Mouse (Mus musculus) hindbrain, embryonic 10.5 days (tissue): Measurements from ENCODE around the gene Ccrl2. TPM values are rescaled to one million over a fixed set of nuclear protein-coding genes. Genes with fewer than 3 reads are reported as not detected.

ENCODE experiments used
- DNase-seq: peaks from one replicate; pipeline ENCODE4 v3.0.0-alpha.2; 2017; ENCODE audit warnings: low spot score
- H3K27ac ChIP-seq: fragments of 300-500 bp; sonication (generic); 2 replicates; pipeline ENCODE4 v1.5.1; 2016; ENCODE audit warnings: mild to moderate bottlenecking, moderate library complexity
- H3K27me3 ChIP-seq: fragments of 300-500 bp; sonication (generic); 2 replicates; pipeline ENCODE4 v1.6.1; 2016; ENCODE audit warnings: mild to moderate bottlenecking; ENCODE audit not compliant: poor library complexity, insufficient read depth, severe bottlenecking
- H3K36me3 ChIP-seq: fragments of 300-500 bp; sonication (generic); 2 replicates; pipeline ENCODE4 v1.6.1; 2016; ENCODE audit warnings: mild to moderate bottlenecking, moderate library complexity
- H3K4me1 ChIP-seq: fragments of 300-500 bp; sonication (generic); replicated peaks from 2 replicates; pipeline ENCODE4 v1.6.1; 2016; ENCODE audit warnings: mild to moderate bottlenecking
- H3K4me3 ChIP-seq: fragments of 300-500 bp; sonication (generic); 2 replicates; pipeline ENCODE4 v1.5.1; 2016; ENCODE audit warnings: mild to moderate bottlenecking, moderate library complexity
- H3K9me3 ChIP-seq: fragments of 300-500 bp; sonication (generic); 2 replicates; pipeline ENCODE4 v1.6.1; 2016; ENCODE audit warnings: mild to moderate bottlenecking, moderate library complexity
- WGBS: fragments of 180-500 bp; shearing (Covaris S2); methylation state at CpG from one replicate; pipeline ENCODE4 v1.1.7; 2016; 5-methylcytosine and 5-hydroxymethylcytosine counted together
- polyA plus RNA-seq: library from polyadenylated mRNA; unstranded; fragments of >200 nt; fragmentation: Nextera tagmentation; extraction: Ambion mirVana; gene quantifications from 2 replicates; pipeline ENCODE4 v1.2.1, GENCODE M21; 2016

The Ccrl2 gene
- 0.70 and 0.76 TPM in 2 replicates for polyA plus RNA-seq

DNA sequence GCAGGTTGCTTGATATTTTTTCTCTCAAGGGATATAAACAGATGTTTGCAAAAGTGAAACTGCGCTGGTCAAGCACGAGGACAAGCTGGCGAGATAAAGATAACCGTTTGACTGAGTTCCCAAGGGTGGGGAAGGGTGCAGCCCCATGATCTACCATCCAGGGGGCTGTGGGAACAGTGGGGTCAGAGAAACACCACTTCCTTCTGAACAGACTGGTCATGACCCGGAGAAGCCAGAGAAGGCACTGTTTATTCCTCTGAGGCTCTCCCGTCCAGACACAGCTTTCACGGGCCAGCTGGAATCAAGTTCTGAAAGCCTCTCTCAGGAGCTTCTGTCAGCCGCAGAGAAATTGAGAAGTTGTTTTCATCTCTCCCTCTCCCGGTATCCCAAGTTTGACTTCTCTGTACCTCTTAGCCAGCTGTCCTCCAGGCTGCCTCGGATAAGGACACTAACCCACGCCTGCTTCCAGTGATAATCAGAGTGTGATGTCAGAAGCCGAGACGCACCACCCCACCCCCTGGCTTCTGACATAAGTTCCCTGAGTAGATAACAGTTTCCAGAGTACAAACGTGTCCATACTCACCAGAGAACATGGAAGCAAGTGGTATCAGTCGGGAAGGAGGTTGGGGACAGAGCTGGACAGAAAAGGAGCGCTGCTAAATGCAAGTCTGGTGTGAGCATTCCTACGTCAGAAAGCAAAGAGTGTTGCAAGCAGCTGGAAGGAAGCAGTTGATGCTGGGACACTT is at the start of gene Ccrl2:
Gene Ccrl2 (minus strand): TSS at position 722 of the 746 bp plus-strand sequence.
- WGBS, result 53% methylated on average over 17 of the region's 17 CpGs
- Histone ChIP-seq H3K4me3 (peak within 1 kb of the TSS; percentile 34), H3K9me3 (no peaks in the 10 kb centered on the region), H3K36me3 (no peaks in the 10 kb centered on the region), H3K4me1 (peaks cover 22% of the 10 kb centered on the region), H3K27me3 (no peaks in the 10 kb centered on the region), H3K27ac (peak within 1 kb of the TSS; percentile 37)
- DNase-seq, result peak; percentile 20

DNA sequence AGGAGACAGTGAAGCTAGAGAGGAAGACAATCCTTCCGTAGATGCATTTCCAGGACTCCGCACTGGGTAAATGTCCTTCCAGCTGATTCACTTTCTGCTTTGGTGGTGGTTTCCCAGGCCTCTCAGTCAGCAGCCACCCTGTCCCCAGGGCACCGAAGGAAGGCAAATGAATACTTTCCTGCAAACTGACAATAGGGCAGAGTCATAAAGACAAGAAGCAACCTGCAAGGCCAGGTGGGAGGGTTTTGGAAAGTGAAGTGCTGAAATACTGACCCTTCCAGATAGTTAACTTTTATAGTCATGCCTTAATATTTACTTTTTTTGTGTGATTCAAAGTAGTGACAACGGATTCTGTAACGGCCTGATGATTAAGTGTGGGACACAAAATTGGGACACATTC is 46.6 kb upstream of the Ccrl2 start:
- WGBS, result 91% methylated on average over 5 of the region's 5 CpGs
- no peaks in the 10 kb centered on the region for H3K36me3 ChIP-seq
- no peak overlapping the region for H3K27ac ChIP-seq
- no peaks in the 10 kb centered on the region for H3K4me1 ChIP-seq
- no peaks in the 10 kb centered on the region for H3K9me3 ChIP-seq
- no peak overlapping the region for H3K4me3 ChIP-seq
- H3K27me3 ChIP-seq, result no peaks in the 10 kb centered on the region
- no peak for DNase-seq

DNA sequence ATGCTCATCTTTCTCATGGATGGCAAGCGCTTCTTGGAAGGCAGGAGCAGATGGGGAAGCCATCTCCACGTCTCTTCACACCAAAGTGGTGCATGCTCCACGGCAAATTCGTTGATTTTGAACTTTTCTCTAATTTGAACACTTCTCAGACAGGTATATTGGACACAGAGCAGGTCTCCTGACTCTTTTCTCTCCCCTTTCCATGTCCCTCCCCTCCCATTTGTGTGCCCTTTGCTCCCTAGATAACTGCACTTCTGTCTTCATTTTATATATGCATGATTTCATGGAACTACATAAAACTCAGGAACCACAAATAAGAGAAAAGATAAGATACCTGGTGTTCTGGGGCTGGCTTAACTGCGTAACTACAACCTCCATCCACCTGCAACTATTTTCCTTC is 46.0 kb upstream of the Ccrl2 start:
- Histone ChIP-seq H3K4me3 (no peak overlapping the region), H3K4me1 (no peaks in the 10 kb centered on the region), H3K9me3 (no peaks in the 10 kb centered on the region), H3K27me3 (no peaks in the 10 kb centered on the region), H3K27ac (no peak overlapping the region), H3K36me3 (no peaks in the 10 kb centered on the region)
- DNase-seq, result no peak
- 84% methylated on average over 5 of the region's 5 CpGs for WGBS

DNA sequence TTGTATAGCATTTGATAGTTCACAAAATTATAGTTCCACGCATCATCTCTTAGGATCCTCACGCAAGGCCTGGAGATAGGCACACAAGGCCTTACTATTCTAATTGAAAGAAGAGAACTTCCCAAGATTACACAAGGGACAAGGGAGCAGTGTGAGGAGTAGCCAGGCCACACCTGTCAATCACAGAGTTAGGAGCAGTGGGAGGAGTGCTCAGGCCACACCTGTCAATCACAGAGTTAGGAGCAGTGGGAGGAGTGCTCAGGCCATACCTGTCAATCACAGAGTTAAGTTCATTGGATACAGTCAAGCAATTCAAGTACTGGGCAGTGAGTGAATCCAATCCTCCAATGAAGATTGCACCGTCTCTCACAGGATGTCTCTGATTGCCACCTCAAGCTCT is 43.1 kb upstream of the Ccrl2 start:
- DNase-seq, result no peak
- 86% methylated on average over 3 of the region's 3 CpGs for WGBS
- H3K9me3 ChIP-seq, result no peaks in the 10 kb centered on the region
- no peak overlapping the region for H3K27ac ChIP-seq
- no peaks in the 10 kb centered on the region for H3K36me3 ChIP-seq
- no peak overlapping the region for H3K4me3 ChIP-seq
- 0 out of 2 replicates have a peak, but pooled peaks cover 4% of the 10 kb centered on the region for H3K4me1 ChIP-seq
- no peaks in the 10 kb centered on the region for H3K27me3 ChIP-seq

DNA sequence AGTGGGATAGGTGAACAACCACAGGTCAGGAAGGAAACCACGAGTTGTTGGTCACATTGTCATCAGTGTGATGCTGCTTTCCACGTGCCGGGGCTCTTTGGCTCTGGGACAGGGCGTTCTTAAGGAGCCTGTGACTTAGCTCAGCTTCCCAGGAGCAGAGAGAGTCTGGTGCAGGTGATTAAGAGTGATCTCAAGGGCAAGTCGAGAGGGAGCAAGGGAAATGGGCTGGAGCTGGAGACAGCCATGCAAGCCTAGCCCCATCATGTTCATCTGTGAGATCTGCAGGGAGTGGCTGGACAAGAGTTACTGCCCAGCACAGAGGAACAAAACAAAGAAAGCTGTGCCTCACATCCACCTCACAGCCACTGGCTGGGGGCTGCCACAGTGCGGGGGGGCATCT is 40.2 kb upstream of the Ccrl2 start:
- Histone ChIP-seq H3K27ac (no peak overlapping the region), H3K9me3 (no peaks in the 10 kb centered on the region), H3K4me3 (no peak overlapping the region), H3K4me1 (0 out of 2 replicates have a peak, but pooled peaks cover 4% of the 10 kb centered on the region), H3K27me3 (no peaks in the 10 kb centered on the region), H3K36me3 (no peaks in the 10 kb centered on the region)
- WGBS, result 72% methylated on average over 6 of the region's 6 CpGs
- DNase-seq, result no peak

DNA sequence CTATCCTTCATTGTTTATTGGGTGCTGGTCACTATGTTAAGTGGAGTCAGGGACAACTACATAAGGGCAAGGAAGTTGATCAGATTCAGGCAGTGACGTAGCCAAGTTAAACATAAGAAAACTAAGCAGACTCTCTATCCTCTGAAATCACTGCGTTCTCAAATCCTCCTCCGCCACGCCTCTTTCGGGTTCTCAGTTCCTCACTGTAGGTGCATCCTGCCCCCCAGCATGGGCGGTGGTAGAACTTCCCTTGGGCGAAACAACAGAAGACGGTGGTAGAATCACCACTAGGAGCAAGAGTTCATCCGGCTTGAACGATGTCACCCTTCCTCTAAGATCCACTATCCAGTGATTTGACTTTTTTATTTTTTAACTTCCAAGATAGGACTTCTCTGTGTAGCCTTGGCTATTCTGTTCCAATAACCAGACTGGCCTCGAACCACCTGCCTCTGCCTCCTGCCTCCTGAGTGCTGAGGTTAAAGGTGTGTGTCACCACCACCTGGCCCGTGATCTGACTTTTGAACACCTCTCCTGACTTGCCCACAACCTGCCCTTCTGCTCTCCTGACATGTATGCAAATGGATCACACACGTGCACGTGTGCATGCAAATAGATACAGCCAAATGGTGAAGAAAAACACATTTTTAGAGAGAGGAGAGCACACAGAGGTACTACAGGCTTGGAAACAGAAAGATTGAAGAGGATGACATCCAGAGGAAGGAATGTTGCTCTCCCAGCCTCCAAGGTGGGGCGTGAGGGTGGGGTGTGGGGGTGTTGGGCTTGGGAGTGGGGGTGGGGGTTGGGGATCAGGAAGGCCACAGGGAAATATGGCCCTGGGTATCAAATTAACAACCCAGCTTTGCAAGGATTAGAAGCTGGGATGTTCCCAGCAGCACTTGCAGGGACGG is 39.4 kb upstream of the Ccrl2 start:
- Histone ChIP-seq H3K4me3 (no peak overlapping the region), H3K9me3 (no peaks in the 10 kb centered on the region), H3K36me3 (no peaks in the 10 kb centered on the region), H3K27ac (no peak overlapping the region), H3K27me3 (no peaks in the 10 kb centered on the region), H3K4me1 (0 out of 2 replicates have a peak, but pooled peaks cover 4% of the 10 kb centered on the region)
- 87% methylated on average over 16 of the region's 16 CpGs for WGBS
- no peak for DNase-seq

DNA sequence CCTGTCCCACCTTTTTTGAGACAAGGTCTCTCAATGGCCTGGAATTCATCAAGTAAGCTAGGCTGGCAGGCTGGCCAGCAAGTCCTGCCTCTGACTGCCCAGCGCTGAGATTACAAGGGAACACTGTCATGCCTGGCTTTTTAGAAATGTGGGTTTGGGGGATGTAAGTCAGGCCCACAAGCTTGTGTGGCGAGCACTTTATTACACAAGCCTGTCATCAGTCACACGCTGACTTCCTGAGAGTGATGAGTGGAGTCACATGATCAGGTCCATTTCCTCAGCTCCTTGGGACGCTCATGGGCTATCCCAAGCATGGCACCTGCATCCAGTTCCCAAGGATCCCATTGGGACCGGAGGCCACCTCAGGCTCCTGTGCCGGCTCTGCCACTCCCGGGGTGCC is 38.4 kb upstream of the Ccrl2 start:
- no peaks in the 10 kb centered on the region for H3K27me3 ChIP-seq
- no peaks in the 10 kb centered on the region for H3K9me3 ChIP-seq
- DNase-seq, result no peak
- H3K4me1 ChIP-seq, result 0 out of 2 replicates have a peak, but pooled peaks cover 4% of the 10 kb centered on the region
- 87% methylated on average over 7 of the region's 7 CpGs for WGBS
- H3K27ac ChIP-seq, result no peak overlapping the region
- H3K4me3 ChIP-seq, result no peak overlapping the region
- H3K36me3 ChIP-seq, result no peaks in the 10 kb centered on the region

DNA sequence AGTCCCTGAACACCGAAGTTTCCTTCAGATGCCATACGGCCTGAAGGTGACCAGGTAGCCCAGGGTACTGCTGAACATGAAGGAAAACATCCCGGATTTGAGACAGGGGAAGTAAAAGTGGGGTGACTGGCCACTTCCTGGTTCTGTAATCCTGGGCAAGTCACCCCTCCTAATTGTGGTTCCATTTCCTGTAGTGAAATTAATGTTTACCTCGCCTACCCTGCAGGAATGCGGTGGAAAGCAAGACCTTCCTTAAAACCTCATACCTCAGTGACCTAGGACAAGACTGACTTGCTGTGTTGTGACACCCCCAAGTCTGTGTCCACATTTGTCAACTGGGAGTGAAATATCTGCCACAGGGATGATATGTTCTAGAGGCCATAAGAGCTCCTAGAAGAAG is 37.3 kb upstream of the Ccrl2 start:
- H3K27ac ChIP-seq, result no peak overlapping the region
- DNase-seq, result no peak
- WGBS, result 85% methylated on average over 5 of the region's 5 CpGs

DNA sequence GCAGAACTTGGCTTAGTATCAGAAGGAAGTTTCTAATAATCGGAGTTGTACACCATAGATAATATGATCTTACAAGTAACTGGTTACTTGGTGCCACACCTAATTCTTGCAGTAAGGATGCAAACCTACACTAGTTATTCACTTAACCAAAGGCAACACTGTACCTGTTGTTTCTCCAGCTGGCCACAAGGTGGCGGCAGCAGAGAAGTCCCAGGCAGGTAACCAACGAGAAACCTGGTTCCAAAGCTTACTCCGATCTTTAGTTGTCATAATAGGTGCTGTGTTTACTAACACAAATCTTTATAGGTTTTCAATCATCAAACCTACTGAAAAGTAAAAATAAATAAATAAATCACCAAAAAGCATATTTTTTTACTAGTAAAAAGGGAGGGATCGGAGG is 35.8 kb upstream of the Ccrl2 start:
- 37% methylated on average over 5 of the region's 5 CpGs for WGBS

More for the DNA sequence above, 37.3 kb upstream of the Ccrl2 start:
- Histone ChIP-seq H3K4me3 (no peak overlapping the region), H3K4me1 (peaks cover 4% of the 10 kb centered on the region; the same call in 1 of the 2 replicates), H3K36me3 (no peaks in the 10 kb centered on the region), H3K9me3 (no peaks in the 10 kb centered on the region), H3K27me3 (no peaks in the 10 kb centered on the region)

DNA sequence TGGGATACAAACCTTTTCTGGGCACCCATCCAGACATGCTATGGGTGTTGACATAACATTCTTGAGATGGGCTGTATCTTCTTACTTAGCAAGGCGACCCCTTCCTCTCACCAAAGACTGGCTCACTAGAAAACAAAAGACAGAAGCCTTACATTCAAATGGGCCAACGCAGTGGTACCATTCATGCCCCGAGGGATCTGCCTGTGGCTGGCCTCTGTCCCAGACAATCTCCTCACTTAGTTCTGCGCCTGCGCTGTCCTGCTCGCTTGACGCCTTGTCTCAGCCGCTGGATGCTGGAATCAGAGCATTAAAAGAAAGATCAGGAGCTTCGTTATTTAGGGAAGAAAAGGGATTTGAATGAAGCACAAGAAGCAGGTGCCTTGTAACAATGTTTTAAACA is 35.3 kb upstream of the Ccrl2 start:
- Histone ChIP-seq H3K4me3 (no peak overlapping the region), H3K27ac (no peak overlapping the region), H3K9me3 (no peaks in the 10 kb centered on the region), H3K36me3 (no peaks in the 10 kb centered on the region), H3K4me1 (peaks cover 21% of the 10 kb centered on the region), H3K27me3 (peaks cover 5% of the 10 kb centered on the region; the same call in 1 of the 2 replicates)
- no peak for DNase-seq
- WGBS, result 73% methylated on average over 9 of the region's 9 CpGs

More for the DNA sequence above, 35.8 kb upstream of the Ccrl2 start:
- peaks cover 19% of the 10 kb centered on the region for H3K4me1 ChIP-seq
- no peak overlapping the region for H3K27ac ChIP-seq
- DNase-seq, result peak; percentile 33
- no peak overlapping the region for H3K4me3 ChIP-seq
- no peaks in the 10 kb centered on the region for H3K36me3 ChIP-seq
- H3K27me3 ChIP-seq, result peaks cover 5% of the 10 kb centered on the region; the same call in 1 of the 2 replicates
- H3K9me3 ChIP-seq, result no peaks in the 10 kb centered on the region

DNA sequence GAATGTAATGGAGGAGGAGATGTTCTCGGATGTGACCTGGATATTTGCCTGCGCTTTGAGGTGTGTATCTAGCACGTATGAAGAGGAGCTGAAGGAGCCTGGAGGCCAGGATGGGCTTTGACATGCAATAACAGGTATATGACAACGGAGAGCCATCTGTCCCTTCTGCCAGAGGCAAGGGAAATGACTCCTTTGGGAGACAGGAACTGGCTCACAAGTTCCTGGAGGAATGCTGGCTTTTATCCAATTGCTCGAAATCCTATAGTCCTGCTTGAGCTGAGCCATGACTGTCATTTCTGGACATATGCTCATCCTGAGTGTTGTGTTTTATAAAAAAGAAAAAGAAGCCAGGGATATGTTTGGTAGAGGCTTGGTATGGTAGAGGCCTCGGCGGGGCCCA is 31.6 kb upstream of the Ccrl2 start:
- 40% methylated on average over 7 of the region's 7 CpGs for whole genome bisulfite sequencing
- no peaks in the 10 kb centered on the region for H3K36me3 ChIP-seq
- H3K4me3 ChIP-seq, result no peak overlapping the region
- DNase-seq, result no peak
- peaks cover 12% of the 10 kb centered on the region; the same call in 1 of the 2 replicates for H3K27me3 ChIP-seq
- peaks cover 23% of the 10 kb centered on the region for H3K4me1 ChIP-seq
- no peak overlapping the region for H3K27ac ChIP-seq
- no peaks in the 10 kb centered on the region for H3K9me3 ChIP-seq

DNA sequence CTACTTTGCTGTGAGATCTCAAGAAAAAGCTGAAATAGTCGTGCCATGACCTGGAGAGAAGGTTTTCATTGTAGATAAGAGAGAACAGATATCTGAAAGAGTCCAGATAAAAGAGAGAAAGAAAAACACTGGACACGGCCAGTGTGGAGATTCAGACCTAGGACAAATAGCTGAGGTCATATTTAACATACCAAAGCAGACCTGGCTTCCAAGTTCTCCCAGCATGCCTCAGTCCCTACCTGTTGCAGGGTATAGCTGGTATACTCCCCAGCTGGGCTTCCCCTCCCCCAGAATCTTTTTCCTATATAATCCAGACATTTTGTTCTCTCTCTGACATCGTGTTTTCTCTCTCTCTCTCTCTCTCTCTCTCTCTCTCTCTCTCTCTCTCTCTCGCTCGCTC is 30.6 kb upstream of the Ccrl2 start:
- 7% methylated on average over 5 of the region's 5 CpGs for WGBS

More for the DNA sequence above, 30.6 kb upstream of the Ccrl2 start:
- Histone ChIP-seq H3K4me1 (peaks cover 23% of the 10 kb centered on the region), H3K27ac (no peak overlapping the region), H3K27me3 (peaks cover 12% of the 10 kb centered on the region; the same call in 1 of the 2 replicates), H3K4me3 (no peak overlapping the region), H3K36me3 (no peaks in the 10 kb centered on the region), H3K9me3 (no peaks in the 10 kb centered on the region)
- DNase-seq, result no peak
